Mouse (Mus musculus) limb, embryonic 14.5 days (tissue): ENCODE results near the gene Tox4. TPM values are rescaled to one million over a fixed set of nuclear protein-coding genes. Genes with fewer than 3 reads are reported as not detected.
"Not testable (repeated sequence)": the region's sequence is repeated elsewhere in the genome, so short reads cannot be mapped to it uniquely, and the experiment has no call there.

ENCODE experiments used
- ATAC-seq: fragments of 200-750 bp; cut with Nextera tagmentation; 2 replicates; pipeline ENCODE4 v1.8.0; 2017; ENCODE audit warnings: low read depth, moderate number of reproducible peaks, moderate TSS enrichment; ENCODE audit not compliant: low FRiP score
- DNase-seq: peaks from one replicate; pipeline ENCODE4 v3.0.0-alpha.2; 2015; ENCODE audit warnings: low spot score
- H3K27ac ChIP-seq: fragments of 300-500 bp; sonication (generic); replicated peaks from 2 replicates; pipeline ENCODE4 v1.5.1; 2014; ENCODE audit warnings: low read depth, mild to moderate bottlenecking, low read length, moderate library complexity, mixed read lengths
- H3K27me3 ChIP-seq: fragments of 300-500 bp; sonication (generic); 2 replicates; pipeline ENCODE4 v1.6.1; 2014; ENCODE audit warnings: low read length, mixed read lengths; ENCODE audit not compliant: control insufficient read depth, insufficient read depth
- H3K36me3 ChIP-seq: fragments of 300-500 bp; sonication (generic); 2 replicates; pipeline ENCODE4 v1.6.1; 2014; ENCODE audit warnings: mild to moderate bottlenecking, low read length, moderate library complexity, mixed read lengths; ENCODE audit not compliant: control insufficient read depth, insufficient read depth
- H3K4me1 ChIP-seq: fragments of 300-500 bp; sonication (generic); 2 replicates; pipeline ENCODE4 v1.6.1; 2014; ENCODE audit warnings: antibody characterized with exemption, low read length, mixed read lengths; ENCODE audit not compliant: control insufficient read depth, insufficient read depth
- H3K4me2 ChIP-seq: fragments of 300-500 bp; sonication (generic); replicated peaks from 2 replicates; pipeline ENCODE4 v1.6.1; 2014; ENCODE audit warnings: low read depth, mild to moderate bottlenecking, low read length, moderate library complexity; ENCODE audit not compliant: severe bottlenecking
- H3K4me3 ChIP-seq: fragments of 300-500 bp; sonication (generic); replicated peaks from 2 replicates; pipeline ENCODE4 v1.5.1; 2014; ENCODE audit warnings: low read length
- H3K9ac ChIP-seq: fragments of 300-500 bp; sonication (generic); 2 replicates; pipeline ENCODE4 v1.6.1; 2014; ENCODE audit warnings: mild to moderate bottlenecking, low read depth, low read length, moderate library complexity; ENCODE audit not compliant: severe bottlenecking
- H3K9me3 ChIP-seq: fragments of 300-500 bp; sonication (generic); 2 replicates; pipeline ENCODE4 v1.6.1; 2016; ENCODE audit warnings: low read length; ENCODE audit not compliant: control insufficient read depth
- POLR2A ChIP-seq: fragments of 200-500 bp; IDR thresholded peaks from 2 replicates; pipeline ENCODE4 v1.8.0; 2012; ENCODE audit warnings: inconsistent platforms, mild to moderate bottlenecking, moderate library complexity, borderline replicate concordance; ENCODE audit not compliant: insufficient read depth, insufficient read length; ENCODE audit errors: extremely low read depth
- WGBS: fragments of 180-500 bp; shearing (Covaris S2); extraction: QIAGEN DNeasy Blood & Tissue Kit; methylation state at CpG from one replicate; pipeline ENCODE4 v1.1.7; 2014; 5-methylcytosine and 5-hydroxymethylcytosine counted together
- polyA plus RNA-seq, 2 experiments: library from polyadenylated mRNA; depleted of rRNA in 1 of 2; stranded (reverse) in 1 of 2; unstranded in 1 of 2; fragments of >200 nt; fragmentation: Nextera tagmentation in 1 of 2; extraction: Ambion mirVana in 1 of 2; gene quantifications; 2 replicates each; pipeline versions ENCODE4 v1.2.1 to v1.2.3; 2012 to 2014

Tox4 gene
- polyA plus RNA-seq, 2 experiments = 36.5 to 40.0 TPM

GRCm38 (mm10) chr14:52277210-52277609, 1.7 kb upstream of the Tox4 start:
- H3K9ac ChIP-seq = no peak overlapping the region
- no peak for TF ChIP-seq POLR2A
- ATAC-seq (no peak), DNase-seq (no peak)
- 89% methylated on average over 4 of the region's 4 CpGs for WGBS
- H3K36me3 ChIP-seq = peaks cover 15% of the 10 kb centered on the region; the same call in 1 of the 2 replicates
- no peak overlapping the region for H3K27ac ChIP-seq
- no peak overlapping the region for H3K4me3 ChIP-seq
- H3K4me1 ChIP-seq = peaks cover 12% of the 10 kb centered on the region
- no peak overlapping the region for H3K4me2 ChIP-seq
- no peaks in the 10 kb centered on the region for H3K9me3 ChIP-seq
- no peaks in the 10 kb centered on the region for H3K27me3 ChIP-seq

- WGBS = under 1% methylated on average over 21 of the region's 21 CpGs
- no peak for TF ChIP-seq POLR2A
- H3K4me3 ChIP-seq = peak overlapping the region; percentile 97
- H3K4me1 ChIP-seq = peaks cover 12% of the 10 kb centered on the region
- H3K27ac ChIP-seq = peak overlapping the region; percentile 80
- H3K4me2 ChIP-seq = peak overlapping the region; percentile 58
- no peaks in the 10 kb centered on the region for H3K9me3 ChIP-seq
- H3K9ac ChIP-seq = peak overlapping the region; percentile 86
- DNase-seq (peak; percentile 10), ATAC-seq (no peak)
- peaks cover 4% of the 10 kb centered on the region; the same call in 1 of the 2 replicates for H3K36me3 ChIP-seq
- no peaks in the 10 kb centered on the region for H3K27me3 ChIP-seq
Measured at GRCm38 (mm10) chr14:52279747-52280120, 788 bp downstream of the Tox4 start.

DNA sequence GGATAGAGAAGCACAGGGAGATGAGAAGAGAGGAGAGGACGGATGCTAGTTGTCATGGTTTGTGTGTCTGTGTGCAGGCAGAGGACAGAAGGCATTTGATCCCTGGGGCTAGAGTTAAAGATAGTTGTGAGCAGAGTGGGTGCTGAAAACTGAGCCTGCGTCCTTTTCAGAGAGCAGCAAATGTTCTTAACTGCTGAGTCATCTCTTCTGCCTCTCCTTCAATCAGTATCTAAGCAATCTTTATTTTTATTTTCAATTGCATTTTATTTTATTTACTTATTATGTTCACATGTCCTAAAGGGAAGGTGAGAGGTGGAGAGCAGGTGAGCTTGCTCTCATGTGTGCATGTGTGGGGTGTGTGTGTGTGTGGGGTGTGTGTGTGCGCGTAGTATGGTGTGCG, 4.7 kb downstream of the Tox4 start:
- ATAC-seq (no peak), DNase-seq (no peak)
- TF ChIP-seq POLR2A = no peak
- Histone ChIP-seq H3K4me1 (peaks cover 8% of the 10 kb centered on the region), H3K27me3 (no peaks in the 10 kb centered on the region), H3K36me3 (peaks cover 29% of the 10 kb centered on the region), H3K4me2 (no peak overlapping the region), H3K9ac (no peak overlapping the region), H3K27ac (no peak overlapping the region), H3K4me3 (no peak overlapping the region), H3K9me3 (no peaks in the 10 kb centered on the region)
- 95% methylated on average over 5 of the region's 5 CpGs for WGBS

GRCm38 (mm10) chr14:52284191-52284590, 5.2 kb downstream of the Tox4 start:
- H3K4me2 ChIP-seq = no peak overlapping the region
- no peak for DNase-seq
- no peaks in the 10 kb centered on the region for H3K27me3 ChIP-seq
- no peak overlapping the region for H3K9ac ChIP-seq
- ATAC-seq = no peak
- H3K36me3 ChIP-seq = peaks cover 34% of the 10 kb centered on the region
- WGBS = 94% methylated on average over 3 of the region's 3 CpGs
- no peaks in the 10 kb centered on the region for H3K9me3 ChIP-seq
- H3K4me3 ChIP-seq = no peak overlapping the region
- peaks cover 8% of the 10 kb centered on the region for H3K4me1 ChIP-seq
- H3K27ac ChIP-seq = no peak overlapping the region
- no peak for TF ChIP-seq POLR2A

DNA sequence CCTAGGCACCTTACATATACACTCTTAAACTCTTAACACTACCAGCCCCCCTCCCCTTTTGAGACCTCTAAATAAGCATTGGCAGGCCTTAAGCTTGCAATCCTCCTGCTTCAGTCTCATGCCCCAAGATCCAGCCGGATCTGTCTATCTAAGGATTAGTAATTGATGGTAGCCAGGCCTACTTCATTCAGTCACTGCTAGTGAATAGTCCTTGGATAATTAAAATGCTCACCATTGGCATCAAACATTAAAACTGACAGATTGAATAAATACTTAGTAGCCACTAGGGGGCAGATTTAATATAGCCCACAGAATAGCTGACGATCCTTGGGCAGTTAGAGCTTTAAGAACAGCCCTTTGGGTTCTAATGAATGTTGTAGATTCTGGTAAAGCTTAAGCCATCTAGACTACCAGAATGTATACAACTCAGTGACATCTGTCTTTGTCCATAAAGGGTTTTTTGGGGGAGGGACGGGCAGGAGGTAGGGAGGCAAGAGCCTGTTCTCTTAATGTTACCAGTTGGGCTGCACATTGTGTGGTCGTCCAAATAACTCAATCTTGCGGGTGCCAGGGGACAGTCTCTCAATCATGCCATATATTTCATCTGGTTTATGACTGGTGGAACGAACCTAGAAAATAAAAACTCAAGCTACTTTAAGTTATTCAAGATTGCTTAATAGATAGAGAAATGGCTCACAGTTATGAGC, 16.8 kb downstream of the Tox4 start:
- Histone ChIP-seq H3K9me3 (no peaks in the 10 kb centered on the region), H3K27ac (no peak overlapping the region), H3K4me1 (no peaks in the 10 kb centered on the region), H3K9ac (no peak overlapping the region), H3K36me3 (peaks cover 85% of the 10 kb centered on the region), H3K4me3 (no peak overlapping the region), H3K27me3 (no peaks in the 10 kb centered on the region), H3K4me2 (no peak overlapping the region)
- no peak for TF ChIP-seq POLR2A
- ATAC-seq (peak; percentile 27; the same call in 1 of the 2 replicates), DNase-seq (peak; percentile 82)
- WGBS = 70% methylated on average over 6 of the region's 6 CpGs

GRCm38 (mm10) chr14:52303517-52303916, 24.6 kb downstream of the Tox4 start:
- not testable (repeated sequence) for H3K27ac ChIP-seq, H3K27me3 ChIP-seq, H3K9me3 ChIP-seq, ATAC-seq, H3K4me3 ChIP-seq, H3K9ac ChIP-seq, H3K4me1 ChIP-seq, DNase-seq, H3K4me2 ChIP-seq
- 90% methylated on average over 3 of the region's 3 CpGs for WGBS
- peaks cover 18% of the 10 kb centered on the region for H3K36me3 ChIP-seq
